ENCODE assay signal across 9 mouse cellular contexts in the genomic region with DNA sequence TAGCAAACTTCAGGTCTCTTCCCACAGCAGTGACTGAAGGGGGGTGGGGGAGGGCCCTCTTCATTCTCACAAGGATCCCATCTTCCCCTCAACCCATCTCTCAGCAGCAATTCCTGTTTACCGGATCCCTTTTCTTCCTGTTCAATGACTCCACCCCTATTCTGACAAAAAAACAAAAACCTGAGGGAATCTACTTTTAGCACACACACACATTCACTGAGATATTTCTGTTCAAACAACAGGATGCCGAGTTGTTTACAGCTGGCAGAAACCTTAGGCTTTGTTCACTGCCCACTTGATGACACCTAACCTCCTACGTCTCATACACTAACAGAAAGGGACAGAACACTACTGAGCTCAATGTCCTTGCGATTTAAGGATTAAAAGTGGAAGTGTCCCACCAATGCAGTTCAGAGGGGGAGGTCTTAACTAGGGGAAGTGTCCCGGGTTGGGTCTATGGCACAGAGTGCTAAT. TPM values are rescaled to one million over a fixed set of nuclear protein-coding genes. Genes with fewer than 3 reads are reported as not detected.
DNase-seq lines count a peak whose midpoint lies in the region; ATAC-seq and TF ChIP-seq lines count a peak whose summit lies in the region.
"Had no signal": no experiment of that assay in that cellular context is flagged by ENCODE, and none has a peak within 500 bp of the region (broad histone marks: within the 10 kb centered on the region; RNA-seq: fewer than 3 reads in every experiment).

No protein-coding gene starts in this region.

- H3K4me2 ChIP-seq in forebrain, embryonic 11.5 days (ENCODE audit: low read depth, low read length, severe bottlenecking), result no peak overlapping the region

- H3K9me3 ChIP-seq in forebrain, embryonic 11.5 days (ENCODE audit: control insufficient read depth, low read length), result no peaks in the 10 kb centered on the region; the same call in 1 of the 2 replicates

- peaks cover 15% of the 10 kb centered on the region for H3K79me2 ChIP-seq in heart, adult 2 months (replicated peaks; ENCODE audit: control insufficient read depth, insufficient read depth, low read length)

- TF ChIP-seq EP300 in heart, adult 2 months (IDR thresholded peaks at IDR 0.05; ENCODE audit: insufficient read depth, low read depth, low read length), result 0 out of 2 replicates have a peak, but pooled peaks have one; percentile 19

- peak overlapping the region; percentile 55 for H3K9ac ChIP-seq in heart, adult 2 months (ENCODE audit: low read depth, low read length)
- H3K9ac ChIP-seq in forebrain, embryonic 11.5 days (ENCODE audit: low read length), result no peak overlapping the region

- H3K27ac ChIP-seq in heart, adult 2 months, result peak overlapping the region; percentile 90
- no peak overlapping the region for H3K27ac ChIP-seq in forebrain, embryonic 11.5 days (ENCODE audit: low read depth, low read length)
- H3K27ac ChIP-seq: hindbrain, embryonic 10.5 days had no signal

- TF ChIP-seq CTCF in heart, adult 2 months (IDR thresholded peaks at IDR 0.05), result no peak

- TF ChIP-seq POLR2A in heart, adult 2 months (IDR thresholded peaks at IDR 0.05; ENCODE audit: insufficient read depth, low read depth, low read length), result peak; percentile 46; the same call in 1 of the 2 replicates

- peak overlapping the region; percentile 26; the same call in 1 of the 2 replicates for H3K4me3 ChIP-seq in heart, adult 2 months
- no peak overlapping the region for H3K4me3 ChIP-seq in forebrain, embryonic 11.5 days (ENCODE audit: low read depth, low read length)
- H3K4me3 ChIP-seq: hindbrain, embryonic 10.5 days had no signal

- no peak for ATAC-seq in forebrain, embryonic 11.5 days (replicated peaks; ENCODE audit: low FRiP score)

- no peak for DNase-seq in heart, adult 2 months
- DNase-seq in heart, postnatal 25 days (ENCODE audit: low spot score), result no peak
- DNase-seq in thymus, postnatal 0 days (ENCODE audit: low spot score), result peak; percentile 48
- no peak for DNase-seq in thymus, postnatal 4 days
- DNase-seq in lung, postnatal 25 days (ENCODE audit: low spot score), result peak; percentile 59
- no peak for DNase-seq in urinary bladder, postnatal 4 days (ENCODE audit: low spot score in 2 of 2)
- DNase-seq in forebrain, embryonic 11.5 days (ENCODE audit: low spot score), result no peak
- no peak for DNase-seq in adrenal gland, postnatal 14 days

- peaks cover 28% of the 10 kb centered on the region for H3K4me1 ChIP-seq in heart, adult 2 months (ENCODE audit: control insufficient read depth, insufficient read depth, low read length)
- peaks cover 2% of the 10 kb centered on the region; the same call in 1 of the 2 replicates for H3K4me1 ChIP-seq in forebrain, embryonic 11.5 days (replicated peaks; ENCODE audit: control insufficient read depth, insufficient read depth, low read length)

- no peaks in the 10 kb centered on the region for H3K27me3 ChIP-seq in heart, adult 2 months (ENCODE audit: control insufficient read depth, insufficient read depth, low read length)
- no peaks in the 10 kb centered on the region for H3K27me3 ChIP-seq in forebrain, embryonic 11.5 days (ENCODE audit: control insufficient read depth, insufficient read depth, low read length)

- H3K36me3 ChIP-seq in heart, adult 2 months (ENCODE audit: control insufficient read depth, insufficient read depth, low read length), result peaks cover 5% of the 10 kb centered on the region; the same call in 1 of the 2 replicates
- H3K36me3 ChIP-seq in forebrain, embryonic 11.5 days (ENCODE audit: control insufficient read depth, insufficient read depth, low read length), result no peaks in the 10 kb centered on the region

- intact Hi-C loops in heart, adult 2 months (cut with DNase I), result no loop called here
- intact Hi-C loops in heart, postnatal 25 days (cut with DNase I), result no loop called here

- WGBS in heart, adult 2 months, result 18% methylated on average over 5 of the region's 5 CpGs
- WGBS in forebrain, embryonic 11.5 days, result 57% methylated on average over 5 of the region's 5 CpGs

RNA-seq across cellular contexts. Expression of gene Rapgef2, which starts 33.4 kb away (rescaled TPM):
- 10 to 100 TPM; 31.7 to 36.2 TPM for total RNA-seq in heart, adult 2 months (2021)
- polyA plus RNA-seq in heart, adult 2 months (2012; rRNA removed), result 10.6 and 15.4 TPM in 2 replicates
- total RNA-seq in heart, postnatal 25 days (2021), result 10 to 100 TPM; 25.7 to 36.5 TPM
- 4.3 and 5.7 TPM in 2 replicates for polyA plus RNA-seq in thymus, postnatal 0 days (2015; fragmentation: Nextera tagmentation; extraction: Ambion mirVana)
- polyA plus RNA-seq in forebrain, embryonic 11.5 days (2014; fragmentation: Nextera tagmentation; extraction: Ambion mirVana), result 8.5 and 9.3 TPM in 2 replicates
- 27.2 and 31.4 TPM in 2 replicates for total RNA-seq in adrenal gland, postnatal 14 days (2021)

Comparison
In these comparisons a context has a peak if more than half of its experiments do, and no peak if none do; other contexts are left out.
1. DNase-seq: peak in thymus, postnatal 0 days (single experiment) and lung, postnatal 25 days (single experiment); none in heart, adult 2 months (0 of 2), heart, postnatal 25 days (single experiment), thymus, postnatal 4 days (single experiment), urinary bladder, postnatal 4 days (0 of 2), forebrain, embryonic 11.5 days (single experiment) and adrenal gland, postnatal 14 days (single experiment).